Mouse (Mus musculus) CH12.LX (cell line): ENCODE results near the gene Rbms1. TPM values are rescaled to one million over a fixed set of nuclear protein-coding genes. Genes with fewer than 3 reads are reported as not detected.

Experiments used
- DNase-seq: peaks from one replicate; pipeline ENCODE4 v3.0.0-alpha.2; 2013; ENCODE audit errors: extremely low read depth
- H3K27ac ChIP-seq: 2 replicates; pipeline ENCODE4 v1.5.1; 2012; ENCODE audit warnings: low read depth, mild to moderate bottlenecking, control low read depth, moderate library complexity; ENCODE audit not compliant: insufficient read depth
- H3K27me3 ChIP-seq: replicated peaks from 2 replicates; pipeline ENCODE3; 2012; ENCODE audit warnings: inconsistent platforms
- H3K36me3 ChIP-seq, 2 experiments: replicated peaks in 1 of 2; 2 replicates each; pipeline versions ENCODE3 to v1.6.1; 2012; ENCODE audit warnings: inconsistent platforms in 1 of 2, low read length in 1 of 2, mild to moderate bottlenecking in 1 of 2, mixed read lengths in 1 of 2, moderate library complexity in 1 of 2; ENCODE audit not compliant: control insufficient read depth in 1 of 2, insufficient read depth in 1 of 2
- H3K4me1 ChIP-seq, 2 experiments: 2 replicates each; pipeline ENCODE4 v1.6.1; 2012; ENCODE audit warnings: inconsistent platforms in 1 of 2, moderate library complexity in 1 of 2; ENCODE audit not compliant: insufficient read depth in 2 of 2, control insufficient read depth in 1 of 2
- H3K4me2 ChIP-seq: 2 replicates; pipeline ENCODE4 v1.6.1; 2012; ENCODE audit warnings: low read depth, mild to moderate bottlenecking, control low read depth; ENCODE audit not compliant: poor library complexity, insufficient read depth, severe bottlenecking
- H3K4me3 ChIP-seq, 3 experiments: fragments of 150-350 bp in 1 of 3; sonication (generic) in 1 of 3; replicated peaks in 1 of 3; 2 replicates each; pipeline versions ENCODE3 to v1.5.1; 2011 to 2012; ENCODE audit warnings: low read depth in 2 of 3, low read length in 2 of 3, mild to moderate bottlenecking in 2 of 3, moderate library complexity in 2 of 3, control low read depth in 1 of 3, improper control_type of control experiment in 1 of 3, inconsistent platforms in 1 of 3, mixed read lengths in 1 of 3; ENCODE audit not compliant: poor library complexity in 1 of 3
- H3K79me2 ChIP-seq: replicated peaks from 2 replicates; pipeline ENCODE4 v1.6.1; 2012; ENCODE audit warnings: mild to moderate bottlenecking, moderate library complexity; ENCODE audit not compliant: control insufficient read depth, poor library complexity, insufficient read depth, severe bottlenecking; ENCODE audit errors: extremely low read depth
- H3K9ac ChIP-seq: 2 replicates; pipeline ENCODE4 v1.6.1; 2012; ENCODE audit warnings: low read depth, mild to moderate bottlenecking, control low read depth, moderate library complexity; ENCODE audit not compliant: insufficient read depth
- H3K9me3 ChIP-seq: replicated peaks from 2 replicates; pipeline ENCODE3; 2012; ENCODE audit warnings: low read length, inconsistent platforms, mixed read lengths
- BHLHE40 ChIP-seq: IDR thresholded peaks from 2 replicates; pipeline ENCODE4 v1.6.1; 2011; ENCODE audit warnings: mild to moderate bottlenecking, low read depth, low read length, improper control_type of control experiment
- CHD2 ChIP-seq: IDR thresholded peaks from 2 replicates; pipeline ENCODE4 v1.6.1; 2011; ENCODE audit warnings: low read length, improper control_type of control experiment
- ELF1 ChIP-seq: IDR thresholded peaks from 2 replicates; pipeline ENCODE4 v1.6.1; 2014; ENCODE audit warnings: low read depth, mild to moderate bottlenecking, inconsistent platforms, low read length, improper control_type of control experiment
- EP300 ChIP-seq: IDR thresholded peaks from 2 replicates; pipeline ENCODE4 v1.6.1; 2011; ENCODE audit warnings: low read length, improper control_type of control experiment
- HCFC1 ChIP-seq: IDR thresholded peaks from 2 replicates; pipeline ENCODE4 v1.6.1; 2012; ENCODE audit warnings: low read depth, mild to moderate bottlenecking, inconsistent platforms, low read length, improper control_type of control experiment
- IRF4 ChIP-seq: IDR thresholded peaks from 2 replicates; pipeline ENCODE4 v1.6.1; 2014; ENCODE audit warnings: low read depth, mild to moderate bottlenecking, inconsistent platforms, low read length, improper control_type of control experiment
- MAZ ChIP-seq: IDR thresholded peaks from 2 replicates; pipeline ENCODE4 v1.6.1; 2012; ENCODE audit warnings: low read depth, mild to moderate bottlenecking, inconsistent platforms, low read length, improper control_type of control experiment, moderate library complexity
- PAX5 ChIP-seq: IDR thresholded peaks from 2 replicates; pipeline ENCODE4 v1.6.1; 2012; ENCODE audit warnings: low read length, inconsistent platforms, mixed read lengths
- POLR2AphosphoS2 ChIP-seq: IDR thresholded peaks from 2 replicates; pipeline ENCODE4 v1.6.1; 2011; ENCODE audit warnings: low read depth, low read length, improper control_type of control experiment
- RAD21 ChIP-seq: IDR thresholded peaks from 2 replicates; pipeline ENCODE4 v1.6.1; 2011; ENCODE audit warnings: low read depth, mild to moderate bottlenecking, low read length, improper control_type of control experiment, moderate library complexity
- TCF12 ChIP-seq: IDR thresholded peaks from 2 replicates; pipeline ENCODE4 v1.6.1; 2014; ENCODE audit warnings: low read depth, mild to moderate bottlenecking, inconsistent platforms, low read length, improper control_type of control experiment
- USF1 ChIP-seq: IDR thresholded peaks from 2 replicates; pipeline ENCODE4 v1.6.1; 2014; ENCODE audit warnings: low read depth, mild to moderate bottlenecking, inconsistent platforms, low read length, improper control_type of control experiment
- ZMIZ1 ChIP-seq: IDR thresholded peaks from 2 replicates; pipeline ENCODE4 v1.6.1; 2012; ENCODE audit warnings: low read depth, mild to moderate bottlenecking, inconsistent platforms, low read length, improper control_type of control experiment
- ZNF384 ChIP-seq: IDR thresholded peaks from 2 replicates; pipeline ENCODE4 v1.6.1; 2012; ENCODE audit warnings: low read depth, low read length, improper control_type of control experiment, inconsistent platforms
- dilution Hi-C: fragments of 300-500 bp; cut with MboI; formaldehyde crosslinking; loops from 2 replicates; pipeline ENCODE4 v1.14.3; 2020; ENCODE audit warnings: low sequenced_read_pairs; ENCODE audit not compliant: extremely low pct_unique_long_range_greater_than_20kb, extremely low pct_ligation_motif_present
- in situ Hi-C: fragments of 300-500 bp; cut with MboI; formaldehyde crosslinking; loops from 3 replicates; pipeline ENCODE4 v1.14.3; 2019; ENCODE audit warnings: low sequenced_read_pairs, low pct_ligation_motif_present, low pct_unique_long_range_greater_than_20kb, mixed read lengths
- polyA plus RNA-seq: library from polyadenylated mRNA; unstranded; fragments of >175 nt; gene quantifications from 2 replicates; pipeline ENCODE4 v1.2.1, GENCODE M21; 2012; ENCODE audit warnings: low read depth; ENCODE audit not compliant: insufficient read length
- total RNA-seq, 2 experiments: library from RNA; depleted of rRNA; stranded (reverse); fragments of 300-350 nt in 1 of 2; fragments of >200 nt in 1 of 2; gene quantifications; 2 replicates each; pipeline ENCODE4 v1.2.3; 2012 to 2014

Rbms1 gene
- total and polyA plus RNA-seq, 3 experiments: 10.6 to 33.9 (median 12.6) TPM

DNA sequence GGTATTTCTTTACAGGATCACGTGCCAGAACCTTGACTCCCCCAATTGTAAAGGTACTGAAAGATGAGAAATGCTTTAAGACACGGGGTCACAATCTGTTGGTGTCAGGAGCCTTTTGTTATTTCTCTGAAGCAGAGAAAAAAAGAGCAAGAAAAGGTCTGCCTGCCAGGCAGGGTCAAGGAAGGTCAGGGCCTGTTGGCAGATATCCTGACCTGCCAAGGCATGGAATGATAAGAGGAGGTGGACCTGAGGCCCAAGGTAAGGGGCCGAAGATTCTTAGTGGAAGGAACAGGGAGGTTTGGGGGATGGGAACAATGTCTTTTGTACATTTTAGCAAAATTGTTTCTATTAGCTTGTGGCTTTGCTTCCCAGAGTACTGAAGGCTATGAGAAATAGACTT lies 254.3 kb downstream of the Rbms1 start:
- no peaks in the 10 kb centered on the region for H3K36me3 ChIP-seq
- TF ChIP-seq ZMIZ1 (no peak), ZNF384 (no peak), ELF1 (no peak)
- TF ChIP-seq, all 38 proteins: peak for 0
- DNase-seq: no peak
- Histone ChIP-seq H3K4me1 (peaks cover 0 to 23% of the 10 kb centered on the region in 2 experiments; a peak in 2 of 4 replicates), H3K4me2 (no peak overlapping the region), H3K79me2 (no peaks in the 10 kb centered on the region), H3K9me3 (no peaks in the 10 kb centered on the region), H3K27ac (no peak overlapping the region), H3K9ac (no peak overlapping the region), H3K27me3 (no peaks in the 10 kb centered on the region), H3K4me3 (no peak overlapping the region)
- in situ Hi-C loops (no loop called here), dilution Hi-C loops (no loop called here)

GRCm38 (mm10) chr2:60706866-60707265 lies 256.1 kb downstream of the Rbms1 start:
- Histone ChIP-seq H3K27me3 (no peaks in the 10 kb centered on the region), H3K27ac (no peak overlapping the region), H3K79me2 (no peaks in the 10 kb centered on the region), H3K4me1 (peaks cover 0 to 13% of the 10 kb centered on the region in 2 experiments; a peak in 2 of 4 replicates), H3K9ac (no peak overlapping the region), H3K4me2 (no peak overlapping the region), H3K36me3 (no peaks in the 10 kb centered on the region), H3K9me3 (no peaks in the 10 kb centered on the region), H3K4me3 (no peak overlapping the region)
- DNase-seq: no peak
- in situ Hi-C loops: no loop called here
- no peak for TF ChIP-seq BHLHE40
- no peak for TF ChIP-seq CHD2
- TF ChIP-seq USF1: no peak
- dilution Hi-C loops: no loop called here

DNA sequence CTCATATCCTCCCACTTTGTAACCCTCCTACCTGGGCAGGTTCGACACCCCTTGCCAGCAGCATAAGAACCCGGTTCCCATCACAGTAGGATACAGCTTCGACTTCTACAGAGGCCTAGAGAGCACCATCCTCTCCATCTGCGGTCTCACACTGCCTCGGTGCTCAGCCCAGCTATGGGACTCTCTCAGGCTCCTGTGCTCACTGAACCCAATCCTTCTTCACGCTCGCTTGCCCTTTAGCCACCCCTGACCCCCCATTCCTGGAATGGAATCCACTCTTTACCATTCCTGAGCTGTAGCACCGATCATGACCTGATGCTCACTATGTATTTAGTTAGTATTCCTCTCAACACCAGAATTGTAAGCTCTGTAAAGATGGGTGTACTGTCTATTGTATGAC lies 257.6 kb downstream of the Rbms1 start:
- in situ Hi-C loops (no loop called here), dilution Hi-C loops (no loop called here)
- Histone ChIP-seq H3K4me1 (no peaks in the 10 kb centered on the region), H3K9ac (no peak overlapping the region), H3K9me3 (no peaks in the 10 kb centered on the region), H3K36me3 (no peaks in the 10 kb centered on the region), H3K79me2 (no peaks in the 10 kb centered on the region), H3K27me3 (no peaks in the 10 kb centered on the region), H3K27ac (no peak overlapping the region), H3K4me2 (no peak overlapping the region), H3K4me3 (no peak overlapping the region)
- no peak for TF ChIP-seq MAZ
- no peak for TF ChIP-seq IRF4
- TF ChIP-seq TCF12: no peak
- no peak for TF ChIP-seq RAD21
- TF ChIP-seq POLR2AphosphoS2: no peak
- TF ChIP-seq EP300: no peak
- no peak for TF ChIP-seq HCFC1
- TF ChIP-seq CHD2: no peak
- TF ChIP-seq PAX5: no peak
- DNase-seq: no peak
